Mouse (Mus musculus) stomach, embryonic 14.5 days (tissue): ENCODE measurements around the gene Mettl25. TPM values are rescaled to one million over a fixed set of nuclear protein-coding genes. Genes with fewer than 3 reads are reported as not detected.

Source experiments
- ATAC-seq: fragments of 200-750 bp; cut with Nextera tagmentation; 2 replicates; pipeline ENCODE4 v1.8.0; 2017; ENCODE audit warnings: low read depth, moderate TSS enrichment; ENCODE audit not compliant: insufficient number of reproducible peaks, insufficient read depth, low FRiP score
- H3K27ac ChIP-seq: fragments of 300-500 bp; sonication (generic); 2 replicates; pipeline ENCODE4 v1.5.1; 2014; ENCODE audit warnings: mild to moderate bottlenecking, low read length, moderate library complexity, mixed read lengths
- H3K27me3 ChIP-seq: fragments of 300-500 bp; sonication (generic); 2 replicates; pipeline ENCODE4 v1.6.1; 2014; ENCODE audit warnings: low read length, control low read depth, mixed read lengths; ENCODE audit not compliant: control insufficient read depth, insufficient read depth
- H3K36me3 ChIP-seq: fragments of 300-500 bp; sonication (generic); 2 replicates; pipeline ENCODE4 v1.6.1; 2014; ENCODE audit warnings: mild to moderate bottlenecking, control low read depth, low read length, moderate library complexity, mixed read lengths; ENCODE audit not compliant: control insufficient read depth, insufficient read depth
- H3K4me1 ChIP-seq: fragments of 300-500 bp; sonication (generic); 2 replicates; pipeline ENCODE4 v1.6.1; 2014; ENCODE audit warnings: low read length, control low read depth, mixed read lengths; ENCODE audit not compliant: control insufficient read depth, insufficient read depth
- H3K4me2 ChIP-seq: fragments of 300-500 bp; sonication (generic); replicated peaks from 2 replicates; pipeline ENCODE4 v1.6.1; 2014; ENCODE audit warnings: low read depth, low read length, control low read depth
- H3K4me3 ChIP-seq: fragments of 300-500 bp; sonication (generic); 2 replicates; pipeline ENCODE4 v1.5.1; 2014; ENCODE audit warnings: low read depth, low read length, control low read depth
- H3K9ac ChIP-seq: fragments of 300-500 bp; sonication (generic); replicated peaks from 2 replicates; pipeline ENCODE4 v1.6.1; 2014; ENCODE audit warnings: low read depth, mild to moderate bottlenecking, control low read depth, low read length, moderate library complexity, mixed read lengths
- H3K9me3 ChIP-seq: fragments of 300-500 bp; sonication (generic); 2 replicates; pipeline ENCODE4 v1.6.1; 2016; ENCODE audit warnings: low read depth, low read length, control low read depth; ENCODE audit not compliant: control insufficient read depth
- WGBS: fragments of 180-500 bp; shearing (Covaris S2); extraction: QIAGEN DNeasy Blood & Tissue Kit; methylation state at CpG from one replicate; pipeline ENCODE4 v1.1.7; 2014; 5-methylcytosine and 5-hydroxymethylcytosine counted together
- polyA plus RNA-seq: library from polyadenylated mRNA; unstranded; fragments of >200 nt; fragmentation: Nextera tagmentation; extraction: Ambion mirVana; gene quantifications from 2 replicates; pipeline ENCODE4 v1.2.1, GENCODE M21; 2014

Mettl25 gene
- polyA plus RNA-seq, 1 experiment from 2014 or later, result 16.5 TPM

- Histone ChIP-seq H3K27me3 (no peaks in the 10 kb centered on the region), H3K9me3 (no peaks in the 10 kb centered on the region), H3K27ac (no peak overlapping the region), H3K4me2 (no peak overlapping the region), H3K9ac (no peak overlapping the region), H3K4me1 (no peaks in the 10 kb centered on the region), H3K36me3 (no peaks in the 10 kb centered on the region), H3K4me3 (no peak overlapping the region)
- ATAC-seq, result no peak
- 88% methylated on average over 2 of the region's 2 CpGs for WGBS
These were observed 77.2 kb downstream of the Mettl25 start for GRCm38 (mm10) chr10:105763959-105764358.

GRCm38 (mm10) chr10:105760460-105760859 is 80.7 kb downstream of the Mettl25 start:
- Histone ChIP-seq H3K4me1 (no peaks in the 10 kb centered on the region), H3K4me2 (no peak overlapping the region), H3K9me3 (no peaks in the 10 kb centered on the region), H3K4me3 (no peak overlapping the region), H3K9ac (no peak overlapping the region), H3K27ac (no peak overlapping the region), H3K27me3 (no peaks in the 10 kb centered on the region), H3K36me3 (no peaks in the 10 kb centered on the region)
- WGBS, result 57% methylated on average over 2 of the region's 2 CpGs
- ATAC-seq, result no peak

- Histone ChIP-seq H3K27ac (no peak overlapping the region), H3K4me1 (no peaks in the 10 kb centered on the region), H3K27me3 (no peaks in the 10 kb centered on the region), H3K4me3 (no peak overlapping the region), H3K36me3 (no peaks in the 10 kb centered on the region), H3K9ac (no peak overlapping the region), H3K4me2 (no peak overlapping the region), H3K9me3 (no peaks in the 10 kb centered on the region)
- ATAC-seq, result no peak
- 57% methylated on average over 7 of the region's 7 CpGs for WGBS
These were observed 81.1 kb downstream of the Mettl25 start for GRCm38 (mm10) chr10:105760046-105760445.

GRCm38 (mm10) chr10:105753831-105754605 is 87.2 kb downstream of the Mettl25 start:
- Histone ChIP-seq H3K9me3 (no peaks in the 10 kb centered on the region), H3K27me3 (no peaks in the 10 kb centered on the region), H3K36me3 (no peaks in the 10 kb centered on the region), H3K4me3 (no peak overlapping the region), H3K9ac (no peak overlapping the region), H3K4me2 (no peak overlapping the region), H3K27ac (no peak overlapping the region), H3K4me1 (no peaks in the 10 kb centered on the region)
- no peak for ATAC-seq
- WGBS, result 79% methylated on average over 5 of the region's 5 CpGs

- Histone ChIP-seq H3K4me3 (no peak overlapping the region), H3K9me3 (no peaks in the 10 kb centered on the region), H3K4me1 (no peaks in the 10 kb centered on the region), H3K27me3 (no peaks in the 10 kb centered on the region), H3K4me2 (no peak overlapping the region), H3K9ac (no peak overlapping the region), H3K27ac (no peak overlapping the region), H3K36me3 (no peaks in the 10 kb centered on the region)
- no peak for ATAC-seq
- WGBS, result 61% methylated on average over 1 of the region's 1 CpGs
These were observed 95.2 kb downstream of the Mettl25 start for GRCm38 (mm10) chr10:105746019-105746418.

- Histone ChIP-seq H3K9ac (no peak overlapping the region), H3K4me2 (no peak overlapping the region), H3K4me1 (no peaks in the 10 kb centered on the region), H3K4me3 (no peak overlapping the region), H3K27ac (no peak overlapping the region), H3K36me3 (no peaks in the 10 kb centered on the region), H3K27me3 (no peaks in the 10 kb centered on the region), H3K9me3 (no peaks in the 10 kb centered on the region)
- 74% methylated on average over 6 of the region's 6 CpGs for WGBS
- ATAC-seq, result no peak
These were observed 99.4 kb downstream of the Mettl25 start for GRCm38 (mm10) chr10:105741736-105742135.

- Histone ChIP-seq H3K9ac (no peak overlapping the region), H3K9me3 (no peaks in the 10 kb centered on the region), H3K4me1 (no peaks in the 10 kb centered on the region), H3K4me3 (no peak overlapping the region), H3K27ac (no peak overlapping the region), H3K27me3 (no peaks in the 10 kb centered on the region), H3K4me2 (no peak overlapping the region), H3K36me3 (no peaks in the 10 kb centered on the region)
- peak; percentile 53; the same call in 1 of the 2 replicates for ATAC-seq
- WGBS, result 28% methylated on average over 5 of the region's 5 CpGs
These were observed 102.2 kb downstream of the Mettl25 start for GRCm38 (mm10) chr10:105738942-105739341.

- Histone ChIP-seq H3K4me2 (no peak overlapping the region), H3K9me3 (no peaks in the 10 kb centered on the region), H3K9ac (no peak overlapping the region), H3K27ac (no peak overlapping the region), H3K4me3 (no peak overlapping the region), H3K4me1 (no peaks in the 10 kb centered on the region), H3K36me3 (no peaks in the 10 kb centered on the region), H3K27me3 (no peaks in the 10 kb centered on the region)
- ATAC-seq, result no peak
- 79% methylated on average over 2 of the region's 2 CpGs for WGBS
These were observed 113.4 kb downstream of the Mettl25 start for GRCm38 (mm10) chr10:105727798-105728197.

- Histone ChIP-seq H3K4me1 (no peaks in the 10 kb centered on the region), H3K4me3 (no peak overlapping the region), H3K4me2 (no peak overlapping the region), H3K9me3 (no peaks in the 10 kb centered on the region), H3K9ac (no peak overlapping the region), H3K36me3 (no peaks in the 10 kb centered on the region), H3K27ac (no peak overlapping the region), H3K27me3 (no peaks in the 10 kb centered on the region)
- 82% methylated on average over 6 of the region's 6 CpGs for WGBS
- no peak for ATAC-seq
These were observed 113.8 kb downstream of the Mettl25 start for GRCm38 (mm10) chr10:105727353-105727752.
